Mouse (Mus musculus) regulatory T cell (primary cell): ENCODE measurements at regions not wholly inside any gene's neighbourhood (a gene's known extent, or its start where the extent isn't known, plus 50 kb on each side); places are given as distances from the start of the nearest gene placed in this dataset.
"Not testable (repeated sequence)": the region's sequence is repeated elsewhere in the genome, so short reads cannot be mapped to it uniquely, and the experiment has no call there.

Source experiments
- in situ Hi-C: fragments of 300-600 bp; cut with MboI, MseI; formaldehyde crosslinking; loops from one replicate; pipeline ENCODE4 v1.15.1; 2025; ENCODE audit warnings: high pct_unique_total_duplicates

DNA sequence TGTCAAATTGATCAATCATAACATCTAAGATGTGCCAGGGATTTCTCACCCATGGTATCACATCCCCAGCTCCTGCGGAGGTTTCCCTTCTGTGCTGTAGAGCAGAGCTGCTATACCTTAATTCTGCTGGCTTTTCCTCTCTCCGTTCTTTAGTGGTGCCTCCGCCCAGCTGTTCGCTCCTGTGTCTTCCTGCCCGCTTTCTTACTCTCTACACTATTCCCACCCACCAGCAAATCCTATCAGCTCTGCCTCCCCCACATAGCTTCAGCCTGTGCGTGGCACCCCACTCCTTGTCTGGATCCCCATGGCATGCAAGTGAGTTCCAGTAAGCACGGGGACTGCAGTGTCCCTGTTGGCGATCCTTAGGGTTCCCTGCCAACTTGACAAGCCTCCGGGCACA lies 204.0 kb upstream of the Hs6st1 start:
- in situ Hi-C loops = no loop called here

- in situ Hi-C loops = no loop called here
Measured at GRCm38 (mm10) chr1:35865263-35865662, 202.9 kb upstream of the Hs6st1 start.

DNA sequence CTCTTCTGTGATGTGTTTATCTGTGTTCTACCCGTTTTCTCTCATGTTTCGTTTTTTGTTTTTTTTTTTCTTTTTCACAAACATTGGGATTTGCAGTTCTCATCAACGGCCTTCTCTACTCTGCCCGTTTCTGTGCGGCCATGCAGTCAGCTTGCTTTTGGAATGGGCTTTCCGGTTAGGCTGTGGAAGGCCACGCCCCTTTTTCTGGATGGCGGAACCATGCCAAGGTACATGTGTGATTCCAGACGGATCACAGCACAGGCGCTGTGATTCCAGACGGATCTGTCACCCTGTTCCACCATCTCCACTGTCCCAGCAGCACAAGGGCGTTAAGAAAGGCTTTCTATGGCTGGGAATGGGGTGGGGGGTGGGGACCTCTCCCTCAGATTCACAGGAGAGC lies 201.6 kb upstream of the Hs6st1 start:
- in situ Hi-C loops = no loop called here

GRCm38 (mm10) chr1:35869381-35870143 lies 198.6 kb upstream of the Hs6st1 start:
- in situ Hi-C loops = no loop called here

GRCm38 (mm10) chr1:35870144-35870827 lies 197.9 kb upstream of the Hs6st1 start:
- in situ Hi-C loops = no loop called here

GRCm38 (mm10) chr1:35873038-35873437 lies 195.2 kb upstream of the Hs6st1 start:
- in situ Hi-C loops = no loop called here

DNA sequence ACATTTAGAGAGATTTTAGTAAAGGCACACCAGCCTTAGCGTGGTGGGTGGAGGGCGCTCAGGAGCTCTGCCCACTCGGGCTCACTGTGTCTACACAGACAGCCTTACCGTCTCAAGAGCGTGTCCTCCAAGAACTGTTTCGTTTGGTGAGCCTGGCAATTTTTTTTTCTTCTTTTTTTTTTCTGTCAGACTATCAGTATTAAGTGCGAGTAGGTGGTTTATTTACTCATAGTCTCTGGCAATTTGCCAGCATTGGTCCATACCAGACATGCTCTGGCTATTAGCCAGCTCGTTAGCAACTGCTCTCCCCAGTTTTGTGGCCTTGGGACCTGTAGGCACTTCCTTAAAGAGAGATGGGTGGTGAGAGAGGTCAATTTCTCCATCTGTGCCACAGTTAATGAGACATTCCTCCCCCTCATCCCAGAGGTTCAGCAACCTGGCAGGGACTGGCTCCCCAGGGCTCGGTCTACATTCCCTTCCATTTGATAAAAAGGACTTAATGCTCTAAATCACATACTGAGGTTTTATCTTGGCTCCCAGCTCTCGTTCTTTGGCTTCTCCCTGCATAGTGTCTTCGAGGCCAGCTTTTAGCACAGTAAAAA lies 192.9 kb upstream of the Hs6st1 start:
- in situ Hi-C loops = no loop called here

DNA sequence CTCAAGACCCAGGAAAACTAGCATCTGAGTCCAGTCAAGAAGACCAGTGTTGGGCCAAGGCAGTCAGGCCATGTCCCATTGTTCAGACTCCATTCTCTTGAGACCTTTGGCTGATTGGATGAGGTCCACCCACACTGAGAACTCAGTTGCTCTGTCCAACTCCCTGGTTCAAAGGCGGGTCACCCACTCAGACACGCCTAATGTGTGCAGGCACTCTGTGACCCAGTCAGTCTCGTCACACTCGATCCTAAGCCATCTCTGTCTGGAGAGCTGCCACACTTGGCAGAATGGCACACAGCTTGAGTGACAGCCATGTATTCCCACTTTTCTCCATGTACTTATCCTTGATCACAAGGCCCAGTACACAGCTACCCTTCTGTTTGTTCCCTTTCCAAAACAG lies 189.8 kb upstream of the Hs6st1 start:
- in situ Hi-C loops = no loop called here

GRCm38 (mm10) chr1:35879388-35880093 lies 188.7 kb upstream of the Hs6st1 start:
- in situ Hi-C loops = no loop called here

DNA sequence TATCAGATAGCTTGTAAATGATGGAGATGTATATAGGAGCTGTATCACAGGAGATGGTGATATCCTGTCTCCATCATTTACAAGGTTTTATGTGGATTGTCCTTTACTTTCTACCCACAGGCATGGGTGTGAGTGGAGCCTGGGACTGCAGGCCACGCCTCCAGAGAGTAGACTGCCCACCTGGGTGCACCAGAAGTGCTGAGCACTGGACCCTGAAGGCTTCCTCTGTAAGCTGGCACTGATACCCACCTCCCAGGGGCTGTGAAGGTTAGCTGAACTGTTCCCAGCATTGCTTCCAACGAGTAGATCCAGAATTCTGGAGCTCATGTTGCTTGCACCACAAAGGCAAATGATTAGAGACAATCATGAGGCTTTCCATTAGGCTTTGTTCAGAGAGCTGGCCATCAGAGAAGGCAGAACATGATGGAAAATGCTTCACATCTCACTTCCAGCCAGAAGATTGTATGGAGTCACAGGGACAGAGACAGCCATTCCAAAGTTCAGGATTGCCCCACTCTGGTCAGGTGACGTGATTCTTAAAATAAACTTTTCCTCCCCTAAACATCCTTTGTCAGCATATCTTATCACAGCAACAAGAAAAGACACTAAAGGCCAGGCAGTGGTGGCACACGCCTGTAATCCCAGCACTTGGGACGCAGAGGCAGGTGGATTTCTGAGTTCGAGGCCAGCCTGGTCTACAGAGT lies 187.5 kb upstream of the Hs6st1 start:
- in situ Hi-C loops = no loop called here

- in situ Hi-C loops = no loop called here
Measured at GRCm38 (mm10) chr1:35881521-35881920, 186.7 kb upstream of the Hs6st1 start.

GRCm38 (mm10) chr1:35882101-35882500 lies 186.1 kb upstream of the Hs6st1 start:
- in situ Hi-C loops = no loop called here

DNA sequence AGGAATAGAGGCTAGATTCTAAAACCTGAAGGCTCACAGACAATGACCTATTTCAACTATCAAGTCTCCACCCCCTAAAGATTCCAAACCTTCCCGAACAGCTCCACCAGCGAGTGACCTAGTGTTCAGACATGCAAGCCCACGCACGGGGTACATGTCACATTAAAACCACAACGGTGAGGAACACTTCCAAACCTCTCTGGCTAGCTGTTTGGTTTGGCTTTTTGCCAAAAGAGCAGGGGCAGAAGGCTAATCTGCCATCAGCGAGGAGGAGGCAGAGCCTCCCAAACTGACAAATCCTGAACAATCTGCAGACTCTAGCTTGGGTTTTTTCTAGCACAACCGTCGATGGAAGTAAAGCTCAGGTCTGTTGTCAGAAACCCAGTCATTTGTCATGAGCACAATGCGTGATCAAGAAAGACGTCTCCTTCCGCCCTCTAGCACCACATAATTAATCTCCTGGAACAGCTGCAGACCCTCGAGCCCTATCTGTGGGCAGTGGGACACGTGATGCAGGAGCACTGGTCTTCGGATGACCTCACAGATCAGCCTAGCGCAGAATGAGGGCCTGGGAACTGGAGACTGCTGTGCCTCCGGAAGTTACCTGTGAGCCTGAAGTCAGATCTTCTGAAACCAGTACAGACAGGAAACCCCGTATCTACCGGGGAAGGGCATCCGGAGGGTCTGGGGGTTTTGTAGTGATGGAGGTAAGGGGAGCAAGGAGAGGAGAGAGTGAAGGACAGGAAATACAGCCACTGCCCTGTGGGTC lies 178.3 kb upstream of the Hs6st1 start:
- in situ Hi-C loops = no loop called here

DNA sequence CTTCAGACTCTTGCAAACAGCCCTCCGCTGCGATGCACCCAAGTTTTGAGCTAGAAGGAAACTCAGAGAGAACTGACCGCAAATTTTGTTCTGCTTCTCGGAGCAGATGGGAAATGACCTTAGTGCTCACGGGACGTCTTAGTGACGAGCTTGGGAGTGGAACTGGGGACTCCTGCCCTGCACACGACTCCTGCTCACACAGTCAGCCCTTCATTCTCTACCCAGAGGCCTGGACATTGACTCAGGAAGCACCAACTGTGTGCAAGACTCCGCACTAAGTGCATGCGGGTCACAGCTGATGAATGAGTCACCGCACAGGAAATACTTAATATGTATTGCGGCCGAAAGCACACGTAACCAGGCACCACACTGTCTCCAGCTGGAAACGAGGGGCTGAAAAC lies 177.7 kb upstream of the Hs6st1 start:
- in situ Hi-C loops = no loop called here

- in situ Hi-C loops = no loop called here
Measured at GRCm38 (mm10) chr1:35899536-35899935, 168.7 kb upstream of the Hs6st1 start.

- in situ Hi-C loops = no loop called here
Measured at GRCm38 (mm10) chr1:35904001-35904547, 164.1 kb upstream of the Hs6st1 start.

DNA sequence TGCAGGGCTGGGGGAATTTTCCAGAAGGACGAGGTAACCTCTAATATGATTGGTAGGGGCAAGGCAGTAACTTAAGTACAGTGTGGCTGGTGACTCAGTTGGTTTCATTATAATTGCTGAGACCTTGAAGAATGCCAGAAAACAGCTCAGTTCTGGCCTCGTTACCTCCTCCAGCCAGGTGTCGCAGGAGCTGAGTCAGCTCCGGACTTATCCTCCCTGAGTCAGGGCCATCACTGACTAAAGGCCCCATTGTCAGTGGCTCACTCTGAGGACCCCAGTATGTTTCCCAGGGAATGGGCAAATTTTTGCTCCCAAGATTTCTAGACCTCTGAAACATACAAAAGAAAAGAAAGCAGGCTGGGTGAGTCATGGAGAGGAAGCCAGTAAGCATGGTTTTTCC lies 154.6 kb upstream of the Hs6st1 start:
- in situ Hi-C loops = no loop called here

DNA sequence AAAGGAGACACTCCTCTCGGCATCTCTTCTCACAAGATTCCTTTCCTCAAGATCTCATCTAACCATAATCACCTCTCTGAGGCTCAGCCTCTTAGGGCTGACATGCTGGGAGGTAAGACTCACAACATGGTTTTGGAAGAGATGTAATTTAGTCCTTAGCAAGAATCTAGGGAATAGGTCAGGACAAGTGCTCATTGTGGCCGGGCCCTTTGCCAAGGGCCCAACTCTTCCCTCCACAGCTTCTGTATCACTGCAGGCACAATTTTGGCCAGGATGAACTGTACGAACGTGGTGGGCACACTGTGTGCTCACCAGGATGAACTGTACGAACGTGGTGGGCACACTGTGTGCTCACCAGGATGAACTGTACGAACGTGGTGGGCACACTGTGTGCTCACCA lies 154.0 kb upstream of the Hs6st1 start:
- in situ Hi-C loops = not testable (repeated sequence)

- in situ Hi-C loops = no loop called here
Measured at GRCm38 (mm10) chr1:35915526-35915925, 152.7 kb upstream of the Hs6st1 start.
